Comparison of ENCODE assay signal across 9 mouse cellular contexts in the genomic region with DNA sequence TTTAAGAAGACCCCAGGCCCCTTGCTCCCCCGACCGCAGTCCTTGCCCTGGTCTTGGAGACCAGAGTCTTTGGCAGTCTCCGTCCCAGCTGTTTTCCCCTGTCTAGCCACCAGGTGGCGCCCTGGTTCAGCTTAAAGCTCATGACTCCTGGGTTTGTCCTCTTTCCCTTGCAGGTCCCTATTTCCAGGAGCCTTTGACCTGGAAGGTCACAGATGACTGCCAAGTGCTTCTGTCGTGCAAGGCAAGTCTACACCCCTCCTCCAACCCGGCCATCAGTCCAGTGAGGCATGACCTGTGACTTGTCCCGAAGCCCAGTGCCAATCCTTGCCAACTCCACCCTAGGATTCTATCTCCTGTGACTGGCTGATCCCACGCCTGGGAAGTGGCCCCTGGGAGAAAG. TPM values are rescaled to one million over a fixed set of nuclear protein-coding genes. Genes with fewer than 3 reads are reported as not detected.
DNase-seq lines count a peak whose midpoint lies in the region; ATAC-seq and TF ChIP-seq lines count a peak whose summit lies in the region.
"Had no signal": no experiment of that assay in that cellular context is flagged by ENCODE, and none has a peak within 500 bp of the region (broad histone marks: within the 10 kb centered on the region; RNA-seq: fewer than 3 reads in every experiment).

No protein-coding gene starts in this region.

- dilution Hi-C loops in CH12.LX (cut with MboI; ENCODE audit: extremely low pct_ligation_motif_present, extremely low pct_unique_long_range_greater_than_20kb, low sequenced_read_pairs), result no loop called here

- H3K27ac ChIP-seq in CH12.LX (ENCODE audit: insufficient read depth, low read depth), result no peak overlapping the region
- no peak overlapping the region for H3K27ac ChIP-seq in bone marrow, adult 2 months (ENCODE audit: control insufficient read depth, insufficient read depth, low read depth, low read length, poor library complexity)
- no peak overlapping the region for H3K27ac ChIP-seq in embryonic facial prominence, embryonic 14.5 days (replicated peaks; ENCODE audit: low read depth, low read length)
- H3K27ac ChIP-seq in heart, embryonic 16.5 days (ENCODE audit: low read length), result no peak overlapping the region
- H3K27ac ChIP-seq: midbrain, embryonic 12.5 days had no signal

- peaks cover 15% of the 10 kb centered on the region for H3K9me3 ChIP-seq in CH12.LX (replicated peaks; ENCODE audit: low read length)
- H3K9me3 ChIP-seq in embryonic facial prominence, embryonic 14.5 days (ENCODE audit: control insufficient read depth, low read length), result 0 out of 2 replicates have a peak, but pooled peaks cover 5% of the 10 kb centered on the region
- no peaks in the 10 kb centered on the region for H3K9me3 ChIP-seq in heart, embryonic 16.5 days (replicated peaks; ENCODE audit: control insufficient read depth, low read length)
- H3K9me3 ChIP-seq: midbrain, embryonic 12.5 days had no signal

- DNase-seq in CH12.LX (ENCODE audit: extremely low read depth), result peak; percentile 74
- DNase-seq in embryonic facial prominence, embryonic 14.5 days (ENCODE audit: low spot score), result peak; percentile 85
- peak; percentile 89 for DNase-seq in layer of hippocampus, adult 11-12 months (ENCODE audit: low spot score)
- DNase-seq in lung, adult 18-20 months, result peak; percentile 86 to 89
- DNase-seq in retina, embryonic 14.5 days (ENCODE audit: low spot score), result peak; percentile 97
- peak; percentile 71 to 81 for DNase-seq in thymus, postnatal 36 days

- ATAC-seq in embryonic facial prominence, embryonic 14.5 days (ENCODE audit: low read depth), result 0 out of 2 replicates have a peak, but pooled peaks have one; percentile 20
- peak; percentile 10; the same call in 1 of the 2 replicates for ATAC-seq in heart, embryonic 16.5 days (replicated peaks; ENCODE audit: extremely low read depth, insufficient read depth, low FRiP score)

- TF ChIP-seq RAD21 in CH12.LX (IDR thresholded peaks at IDR 0.05; ENCODE audit: low read depth, low read length), result peak; percentile 86

- peak; percentile 84 to 90 for TF ChIP-seq CTCF in CH12.LX (conservative IDR thresholded peaks at IDR 0.05 in 1 of 2, IDR thresholded peaks at IDR 0.05 in 1 of 2; ENCODE audit: low read depth in 2 of 2, low read length in 2 of 2)
- TF ChIP-seq CTCF in bone marrow, adult 2 months (IDR thresholded peaks at IDR 0.05; ENCODE audit: control insufficient read depth, insufficient read depth, low read length), result peak; percentile 91

- whole genome bisulfite sequencing in bone marrow, adult 2 months, result 23% methylated on average over 8 of the region's 8 CpGs
- 16% methylated on average over 8 of the region's 8 CpGs for WGBS in embryonic facial prominence, embryonic 14.5 days
- 18% methylated on average over 8 of the region's 8 CpGs for WGBS in heart, embryonic 16.5 days

- no peak for TF ChIP-seq EP300 in CH12.LX (IDR thresholded peaks at IDR 0.05; ENCODE audit: low read length)

- in situ Hi-C loops in CH12.LX (cut with MboI; ENCODE audit: low pct_ligation_motif_present, low pct_unique_long_range_greater_than_20kb, low sequenced_read_pairs), result no loop called here

- H3K4me3 ChIP-seq in CH12.LX (replicated peaks in 1 of 3; ENCODE audit: low read depth in 2 of 3, low read length in 2 of 3, poor library complexity in 1 of 3), result no peak overlapping the region
- H3K4me3 ChIP-seq in bone marrow, adult 2 months (replicated peaks; ENCODE audit: control insufficient read depth, low read depth, low read length), result no peak overlapping the region
- H3K4me3 ChIP-seq in embryonic facial prominence, embryonic 14.5 days (ENCODE audit: low read depth, low read length), result no peak overlapping the region
- no peak overlapping the region for H3K4me3 ChIP-seq in heart, embryonic 16.5 days (ENCODE audit: low read length)
- H3K4me3 ChIP-seq: midbrain, embryonic 12.5 days had no signal

- no peak overlapping the region for H3K4me2 ChIP-seq in CH12.LX (ENCODE audit: insufficient read depth, low read depth, poor library complexity, severe bottlenecking)
- no peak overlapping the region for H3K4me2 ChIP-seq in embryonic facial prominence, embryonic 14.5 days (ENCODE audit: low read depth, low read length)
- H3K4me2 ChIP-seq in heart, embryonic 16.5 days (ENCODE audit: low read depth, low read length), result no peak overlapping the region
- H3K4me2 ChIP-seq: midbrain, embryonic 12.5 days had no signal

- no peak for TF ChIP-seq POLR2A in CH12.LX (IDR thresholded peaks at IDR 0.05; ENCODE audit: low read depth, low read length)
- TF ChIP-seq POLR2A in bone marrow, adult 2 months (IDR thresholded peaks at IDR 0.05; ENCODE audit: borderline replicate concordance, control insufficient read depth, low read depth, low read length), result no peak

- no peak overlapping the region for H3K9ac ChIP-seq in CH12.LX (ENCODE audit: insufficient read depth, low read depth)
- H3K9ac ChIP-seq in embryonic facial prominence, embryonic 14.5 days (ENCODE audit: low read depth, low read length), result no peak overlapping the region
- peak overlapping the region; percentile 8; the same call in 1 of the 2 replicates for H3K9ac ChIP-seq in heart, embryonic 16.5 days (ENCODE audit: low read length)
- H3K9ac ChIP-seq: midbrain, embryonic 12.5 days had no signal

- peaks cover 33% of the 10 kb centered on the region for H3K27me3 ChIP-seq in CH12.LX (replicated peaks)
- no peaks in the 10 kb centered on the region for H3K27me3 ChIP-seq in embryonic facial prominence, embryonic 14.5 days (replicated peaks; ENCODE audit: control insufficient read depth, insufficient read depth, low read length)
- H3K27me3 ChIP-seq in heart, embryonic 16.5 days (ENCODE audit: control insufficient read depth, insufficient read depth, low read length), result no peaks in the 10 kb centered on the region
- H3K27me3 ChIP-seq: midbrain, embryonic 12.5 days had no signal

- H3K36me3 ChIP-seq in CH12.LX (replicated peaks in 1 of 2; ENCODE audit: control insufficient read depth in 1 of 2, insufficient read depth in 1 of 2, low read length in 1 of 2), result no peaks in the 10 kb centered on the region
- H3K36me3 ChIP-seq in embryonic facial prominence, embryonic 14.5 days (ENCODE audit: control insufficient read depth, insufficient read depth, low read length), result no peaks in the 10 kb centered on the region
- H3K36me3 ChIP-seq in heart, embryonic 16.5 days (ENCODE audit: control insufficient read depth, insufficient read depth), result no peaks in the 10 kb centered on the region
- H3K36me3 ChIP-seq: midbrain, embryonic 12.5 days had no signal

- peaks cover 0 to 2% of the 10 kb centered on the region in 2 experiments; a peak in 2 of 4 replicates for H3K4me1 ChIP-seq in CH12.LX (ENCODE audit: control insufficient read depth in 1 of 2, insufficient read depth in 2 of 2)
- H3K4me1 ChIP-seq in bone marrow, adult 2 months (ENCODE audit: control insufficient read depth, insufficient read depth, low read length), result no peaks in the 10 kb centered on the region
- no peaks in the 10 kb centered on the region; the same call in 1 of the 2 replicates for H3K4me1 ChIP-seq in embryonic facial prominence, embryonic 14.5 days (ENCODE audit: control insufficient read depth, insufficient read depth, low read length)
- H3K4me1 ChIP-seq in heart, embryonic 16.5 days (ENCODE audit: control insufficient read depth, insufficient read depth, low read length), result peaks cover 14% of the 10 kb centered on the region

- H3K79me2 ChIP-seq in CH12.LX (replicated peaks; ENCODE audit: control insufficient read depth, extremely low read depth, insufficient read depth, poor library complexity, severe bottlenecking), result no peaks in the 10 kb centered on the region

TF ChIP-seq in CH12.LX, 34 proteins besides CTCF, POLR2A, EP300 and RAD21:
- 0 out of 2 replicates have a peak, but pooled peaks have one; percentile 22 for TF ChIP-seq TCF12 (IDR thresholded peaks at IDR 0.05; ENCODE audit: low read depth, low read length)
- TF ChIP-seq NELFE (IDR thresholded peaks at IDR 0.05; ENCODE audit: low read depth, low read length), result peak; percentile 53; the same call in 1 of the 2 replicates
- TF ChIP-seq TBP (conservative IDR thresholded peaks at IDR 0.05; ENCODE audit: low read depth, low read length), result no peak
- TF ChIP-seq SMC3 (IDR thresholded peaks at IDR 0.05; ENCODE audit: low read depth, low read length), result peak; percentile 84
- TF ChIP-seq ZC3H11A (IDR thresholded peaks at IDR 0.05; ENCODE audit: low read depth, low read length), result peak; percentile 29; the same call in 1 of the 2 replicates
- TF ChIP-seq MAZ (IDR thresholded peaks at IDR 0.05; ENCODE audit: low read depth, low read length), result no peak
- no peak for TF ChIP-seq MXI1 (IDR thresholded peaks at IDR 0.05; ENCODE audit: low read depth, low read length)
- no peak for TF ChIP-seq GABPA (IDR thresholded peaks at IDR 0.05; ENCODE audit: insufficient replicate concordance, low read depth, low read length)
- no peak for TF ChIP-seq JUN (IDR thresholded peaks at IDR 0.05; ENCODE audit: insufficient read depth, low read depth, low read length)
- no peak for TF ChIP-seq ZMIZ1 (IDR thresholded peaks at IDR 0.05; ENCODE audit: low read depth, low read length)
- TF ChIP-seq POLR2AphosphoS2 (IDR thresholded peaks at IDR 0.05; ENCODE audit: low read depth, low read length), result no peak
- TF ChIP-seq NRF1 (IDR thresholded peaks at IDR 0.05; ENCODE audit: low read depth, low read length), result 0 out of 2 replicates have a peak, but pooled peaks have one; percentile 10
- no peak for TF ChIP-seq UBTF (IDR thresholded peaks at IDR 0.05; ENCODE audit: low read depth, low read length)
- no peak for TF ChIP-seq MEF2A (IDR thresholded peaks at IDR 0.05; ENCODE audit: borderline replicate concordance, low read depth, low read length)
- no peak for TF ChIP-seq CHD2 (IDR thresholded peaks at IDR 0.05; ENCODE audit: low read length)

RNA-seq across cellular contexts. Expression of a gene that starts 42.0 kb away (rescaled TPM):
- total RNA-seq in CH12.LX (2012; rRNA removed), result 0.04 TPM in 1 of 2 replicates, not detected in the other
- not detected in 2 replicates for total RNA-seq in CH12.LX (2014; rRNA removed)
- polyA plus RNA-seq in CH12.LX (2012; ENCODE audit: insufficient read length, low read depth), result not detected in 2 replicates
- polyA plus RNA-seq in bone marrow, adult 2 months (2011; ENCODE audit: insufficient read depth, insufficient read length, low replicate concordance, missing spikeins), result not detected in 2 replicates
- polyA plus RNA-seq in embryonic facial prominence, embryonic 14.5 days (2014; fragmentation: Nextera tagmentation; extraction: Ambion mirVana), result 9.9 and 10.2 TPM in 2 replicates
- polyA plus RNA-seq in heart, embryonic 16.5 days (2015; fragmentation: Nextera tagmentation; extraction: Ambion mirVana), result 0.50 and 0.58 TPM in 2 replicates

RNA-seq across cellular contexts. Expression of a gene that starts 54.0 kb away (rescaled TPM):
- total RNA-seq in CH12.LX (2012; rRNA removed) (85.7 and 127 TPM in 2 replicates), CH12.LX (2014; rRNA removed) (179 and 197 TPM in 2 replicates)
- 291 and 341 TPM in 2 replicates for polyA plus RNA-seq in CH12.LX (2012; ENCODE audit: insufficient read length, low read depth)
- 221 and 300 TPM in 2 replicates for polyA plus RNA-seq in bone marrow, adult 2 months (2011; ENCODE audit: insufficient read depth, insufficient read length, low replicate concordance, missing spikeins)
- 212 and 235 TPM in 2 replicates for polyA plus RNA-seq in embryonic facial prominence, embryonic 14.5 days (2014; fragmentation: Nextera tagmentation; extraction: Ambion mirVana)
- polyA plus RNA-seq in heart, embryonic 16.5 days (2015; fragmentation: Nextera tagmentation; extraction: Ambion mirVana), result 128 and 147 TPM in 2 replicates
